Mouse (Mus musculus) heart, adult 2 months (tissue): ENCODE results near the gene Mad2l2.

Source experiments
- CTCF ChIP-seq: fragments of 200-600 bp; IDR thresholded peaks from 2 replicates; pipeline ENCODE4 v1.8.1; 2022; ENCODE audit warnings: antibody characterized with exemption, mild to moderate bottlenecking, moderate library complexity
- EP300 ChIP-seq: fragments of 200-500 bp; IDR thresholded peaks from 2 replicates; pipeline ENCODE4 v1.6.1; 2011; ENCODE audit warnings: low read depth, low read length, control low read depth; ENCODE audit not compliant: insufficient read depth

DNA sequence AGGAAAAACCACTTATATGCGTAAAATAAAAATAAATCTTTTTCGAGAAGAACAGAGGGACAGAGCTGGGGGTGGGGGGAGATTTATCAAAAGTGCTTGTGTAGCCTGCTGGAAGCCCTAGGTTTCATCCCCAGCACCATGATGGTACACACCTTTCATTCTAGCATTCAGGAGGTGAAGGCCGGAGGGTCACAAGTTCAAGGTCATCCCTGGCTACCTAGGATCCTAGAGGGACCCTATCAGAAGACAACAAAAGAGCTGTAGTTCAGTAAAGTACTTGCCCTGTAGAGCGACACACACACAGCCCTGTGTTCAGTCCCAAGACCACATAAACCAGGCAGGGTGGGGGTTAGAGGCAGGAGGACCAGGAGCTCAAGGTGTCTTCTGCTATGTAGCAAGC lies 23.8 kb downstream of the Mad2l2 start:
- TF ChIP-seq CTCF (no peak), EP300 (no peak)
